Mouse (Mus musculus) cerebellum, adult 11 months (tissue): Measurements from ENCODE around the gene Tpbg.
"Not testable (repeated sequence)": the region's sequence is repeated elsewhere in the genome, so short reads cannot be mapped to it uniquely, and the experiment has no call there.

Experiments
- DNase-seq: peaks from one replicate; pipeline ENCODE4 v3.0.0; 2022

The Tpbg gene

DNA sequence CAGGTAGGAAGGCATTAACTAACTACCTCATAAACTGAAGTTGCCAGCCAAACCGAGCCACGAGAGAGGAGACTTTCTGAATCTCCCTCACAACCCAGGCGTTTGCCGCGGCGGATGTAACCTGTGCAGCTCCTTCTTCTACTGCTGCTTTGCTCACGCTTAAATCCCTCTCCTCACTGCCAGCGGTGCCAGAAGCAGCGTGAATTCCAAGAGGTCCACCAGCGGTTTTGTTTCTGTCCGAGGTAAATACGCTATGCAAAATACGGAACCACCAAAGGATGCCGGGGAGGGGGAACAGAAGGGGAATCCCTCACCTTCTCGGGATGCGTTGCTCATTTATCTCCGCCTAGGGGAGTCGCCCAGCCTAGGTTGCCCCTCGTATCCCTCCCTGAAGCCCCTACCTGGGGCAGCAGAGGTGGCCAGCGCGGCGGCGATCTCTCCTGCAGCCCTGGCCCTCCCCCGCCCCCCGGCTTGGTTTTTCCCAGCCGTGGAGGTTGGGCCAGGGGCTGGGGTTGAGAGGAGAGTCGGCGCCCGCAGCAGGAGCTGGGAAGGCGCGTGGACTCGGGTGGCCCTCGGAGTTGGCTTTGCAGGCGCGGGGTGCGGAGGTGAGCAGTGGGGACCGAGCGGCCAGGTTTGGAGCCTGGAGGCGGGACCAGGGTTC lies at the start of gene Tpbg:
TSS of gene Tpbg (plus strand) at position 30 of the 661 bp plus-strand sequence.
- peak; percentile 20 for DNase-seq

DNA sequence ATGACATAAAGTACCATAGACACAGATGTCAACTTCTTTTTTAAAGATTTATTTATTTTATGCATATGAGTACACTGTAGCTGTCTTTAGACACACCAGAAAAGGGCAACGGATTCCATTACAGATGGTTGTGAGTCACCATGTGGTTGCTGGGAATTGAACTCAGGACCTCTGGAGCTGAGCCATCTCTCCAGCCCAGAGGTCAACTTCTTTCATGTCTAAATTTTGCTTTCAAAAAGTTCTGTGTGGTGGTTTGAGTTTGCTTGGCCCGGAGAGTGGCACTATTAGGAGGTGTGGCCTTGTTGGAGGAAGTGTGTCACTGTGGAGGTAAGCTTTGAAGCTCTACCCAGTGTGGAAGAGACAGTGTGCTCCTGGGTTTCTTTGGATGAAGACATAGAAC lies 40.2 kb upstream of the Tpbg start:
- DNase-seq: not testable (repeated sequence)

DNA sequence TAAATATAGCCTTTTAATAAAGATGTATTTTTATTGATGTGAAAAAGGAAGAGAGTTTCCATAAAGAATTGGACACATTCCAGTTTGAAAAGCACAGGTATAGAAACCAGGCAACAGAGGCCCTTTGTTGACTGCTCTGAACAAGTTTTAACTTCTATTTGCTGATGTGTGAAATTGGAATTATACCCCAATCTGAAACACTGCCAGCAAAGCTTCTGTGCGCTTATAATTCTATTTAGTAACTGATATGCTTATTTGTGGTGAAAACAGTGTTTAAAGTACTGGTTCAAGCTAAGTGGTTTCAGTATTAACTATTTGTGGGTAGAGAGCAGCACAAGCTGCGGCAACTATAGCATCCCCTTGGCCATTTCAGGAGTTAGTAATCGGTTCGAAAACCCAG lies 39.6 kb upstream of the Tpbg start:
- DNase-seq: no peak

DNA sequence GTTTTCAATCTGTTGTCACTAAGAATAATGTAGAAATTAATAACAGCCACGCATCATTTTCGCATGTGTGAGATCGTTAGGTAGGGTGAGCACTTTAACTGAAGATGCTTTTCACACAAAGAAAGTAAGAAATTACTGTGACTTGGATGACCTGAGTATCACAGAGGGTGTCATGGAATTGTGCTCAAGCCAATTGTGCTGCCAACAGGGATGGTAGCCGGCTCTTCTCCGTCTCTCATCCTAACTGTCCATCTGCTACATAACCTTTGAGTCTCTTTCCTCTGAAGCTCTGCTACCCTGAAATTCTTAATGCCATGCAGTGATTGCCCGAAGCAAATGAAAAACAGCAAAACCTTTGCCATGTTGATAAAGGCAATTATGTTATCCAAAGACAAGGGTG lies 35.8 kb upstream of the Tpbg start:
- no peak for DNase-seq

DNA sequence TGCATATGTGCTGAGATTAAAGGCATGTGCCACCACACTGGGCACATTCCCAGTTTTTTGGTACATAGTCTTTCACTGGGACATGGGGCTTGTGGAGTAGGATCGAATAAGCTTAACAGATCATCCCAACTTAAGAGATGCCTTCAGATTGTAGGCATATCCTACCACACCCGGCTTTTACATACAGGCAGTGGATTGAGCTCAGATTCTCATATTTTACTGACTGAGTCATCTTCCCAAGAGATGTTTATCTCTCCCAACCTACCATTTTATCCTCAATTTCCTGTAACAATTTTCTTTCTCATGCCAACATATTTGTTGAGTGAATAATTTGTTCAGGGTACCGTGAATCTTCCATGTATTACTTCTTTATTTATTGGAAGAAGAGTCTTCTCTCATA lies 32.9 kb upstream of the Tpbg start:
- no peak for DNase-seq

DNA sequence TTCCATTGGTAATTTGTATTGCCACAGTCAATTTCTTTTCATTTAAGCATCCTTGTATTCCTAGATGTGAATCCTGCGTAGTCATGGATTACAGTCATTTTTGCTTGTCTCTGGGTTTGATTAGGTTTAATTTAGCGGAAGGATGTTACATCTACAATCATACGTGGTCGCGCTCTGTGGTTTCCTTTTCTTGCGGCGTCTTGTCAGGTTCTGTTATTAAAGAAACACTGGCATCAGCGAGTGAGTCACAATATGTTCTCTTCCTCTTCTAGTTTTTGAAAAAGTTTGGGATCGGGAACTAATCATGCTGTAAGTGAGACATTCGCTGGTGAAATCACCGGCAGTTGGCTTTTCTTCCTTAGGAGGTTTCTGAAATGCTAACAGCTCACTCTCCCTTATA lies 21.4 kb upstream of the Tpbg start:
- no peak for DNase-seq

DNA sequence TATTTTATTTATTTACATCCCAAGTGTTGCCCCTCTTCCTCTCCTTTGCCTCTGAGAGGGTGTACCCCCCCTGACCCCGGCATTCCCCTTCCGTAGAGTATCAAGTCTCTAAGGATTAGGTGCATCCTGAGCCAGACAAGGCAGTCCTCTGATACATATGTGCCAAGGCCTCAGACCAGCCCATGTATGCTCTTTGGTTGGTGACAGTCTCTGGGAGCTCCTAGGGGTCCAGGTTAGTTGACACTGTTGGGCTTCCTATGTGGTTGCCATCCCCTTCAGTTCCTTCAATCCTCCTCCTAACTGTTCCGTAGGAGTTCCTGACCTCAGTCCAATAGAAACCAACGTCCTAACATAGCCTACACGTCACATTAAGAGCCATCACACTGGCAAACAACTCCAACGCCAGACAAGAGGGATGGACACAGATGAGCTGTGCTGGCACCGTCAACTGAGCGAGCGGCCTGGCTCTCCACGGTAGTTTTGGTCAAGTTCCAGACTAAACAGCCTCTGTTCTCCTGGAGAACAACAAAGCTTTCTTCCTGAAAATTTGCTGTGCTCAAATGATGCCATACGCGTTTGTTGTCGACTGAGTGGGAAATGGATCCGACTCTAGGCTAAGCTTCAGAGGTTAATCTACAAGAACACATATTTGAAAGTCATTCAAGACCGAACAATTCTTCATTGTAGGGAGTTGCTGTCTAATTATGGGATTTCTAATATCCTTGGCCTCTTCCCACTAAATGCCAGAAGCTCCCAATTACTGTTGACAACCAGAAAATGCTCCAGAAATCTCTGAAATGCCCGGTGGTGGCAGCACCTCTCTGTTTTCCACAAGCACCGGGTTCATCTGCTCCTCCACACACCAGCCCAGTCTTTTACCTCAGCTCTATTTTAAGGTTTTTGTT lies 6.4 kb upstream of the Tpbg start:
- peak; percentile 66 for DNase-seq

DNA sequence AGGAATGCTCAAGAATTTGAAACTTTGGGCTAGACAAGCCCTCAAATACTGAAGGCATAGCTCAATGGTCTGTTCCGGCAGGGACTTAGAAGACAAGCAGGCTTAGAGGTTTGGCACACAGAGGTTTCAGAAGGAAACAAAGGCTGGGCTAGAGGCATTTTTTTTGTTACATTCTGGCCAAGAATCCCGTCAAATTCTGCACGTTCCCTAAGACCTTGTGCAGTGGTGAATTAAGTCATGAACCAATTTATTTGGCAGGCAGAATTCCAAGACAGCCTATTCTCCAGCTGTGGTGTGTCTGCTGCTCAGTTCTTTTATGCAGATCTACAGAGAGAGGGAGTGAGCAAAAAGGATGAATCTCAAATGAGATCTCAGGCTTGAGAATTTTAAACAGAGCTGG lies 2.6 kb upstream of the Tpbg start:
- no peak for DNase-seq

DNA sequence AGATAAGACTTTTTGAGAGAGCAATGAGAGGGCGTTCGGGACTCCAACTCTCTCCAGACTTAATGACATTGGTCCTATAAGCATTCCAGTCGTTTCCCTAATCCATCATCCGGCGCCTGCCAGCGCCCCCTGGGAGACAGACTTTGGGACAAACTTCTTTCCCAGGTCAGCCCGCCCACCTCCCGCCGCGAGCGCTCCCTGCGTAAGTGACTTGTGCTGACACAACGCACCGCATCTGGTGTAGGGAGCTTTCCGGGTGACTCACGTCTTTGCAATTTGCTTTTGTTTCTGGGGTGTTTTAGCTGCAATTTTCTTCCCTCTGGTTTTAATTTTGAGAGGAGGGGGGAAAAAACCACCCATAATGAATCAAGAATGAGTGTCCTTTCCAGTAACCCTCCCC lies 289 bp upstream of the Tpbg start:
- DNase-seq: no peak

DNA sequence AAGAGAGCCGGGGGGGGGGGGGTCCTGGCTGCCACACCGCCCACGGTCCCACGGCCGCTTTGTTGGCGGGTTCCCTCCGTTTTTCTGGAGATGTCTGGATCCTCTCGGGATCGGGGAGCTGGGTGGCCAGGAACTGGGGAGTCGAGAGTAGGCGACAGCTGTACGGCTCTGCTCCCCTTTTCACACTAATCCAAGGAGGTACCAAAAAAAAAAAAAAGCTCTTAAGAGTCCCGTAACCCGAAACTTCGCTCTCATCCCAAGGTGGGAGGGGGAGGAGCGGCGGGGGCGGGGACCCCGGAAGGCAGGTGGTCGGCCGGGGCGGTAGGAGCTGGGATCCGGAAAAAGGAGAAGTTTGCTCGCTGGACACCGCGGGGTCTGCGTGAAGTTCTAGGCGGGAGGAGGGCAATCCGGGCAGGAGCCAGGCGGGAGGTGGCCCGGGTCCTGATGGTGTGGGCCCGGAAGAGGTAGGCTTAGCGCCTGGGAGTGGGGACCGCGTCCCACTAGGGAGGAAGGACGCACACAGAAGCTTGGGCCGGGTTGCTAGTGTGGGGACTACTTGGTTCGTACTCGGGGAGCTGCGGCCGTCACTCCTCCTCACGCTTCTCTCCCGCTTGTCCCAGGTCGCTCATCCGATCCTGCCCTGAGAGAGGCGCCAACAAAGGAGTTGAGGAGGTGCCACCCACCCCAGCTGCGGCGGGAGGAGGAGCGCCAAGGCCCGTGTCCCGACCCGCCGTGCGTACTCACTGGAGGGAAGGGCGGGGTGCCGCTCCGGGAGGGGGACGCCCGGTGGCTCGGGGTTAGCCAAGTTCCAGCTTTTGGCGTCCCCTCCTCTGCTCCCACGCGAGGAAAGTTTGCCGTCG lies 1.1 kb downstream of the Tpbg start:
- DNase-seq: peak; percentile 24

DNA sequence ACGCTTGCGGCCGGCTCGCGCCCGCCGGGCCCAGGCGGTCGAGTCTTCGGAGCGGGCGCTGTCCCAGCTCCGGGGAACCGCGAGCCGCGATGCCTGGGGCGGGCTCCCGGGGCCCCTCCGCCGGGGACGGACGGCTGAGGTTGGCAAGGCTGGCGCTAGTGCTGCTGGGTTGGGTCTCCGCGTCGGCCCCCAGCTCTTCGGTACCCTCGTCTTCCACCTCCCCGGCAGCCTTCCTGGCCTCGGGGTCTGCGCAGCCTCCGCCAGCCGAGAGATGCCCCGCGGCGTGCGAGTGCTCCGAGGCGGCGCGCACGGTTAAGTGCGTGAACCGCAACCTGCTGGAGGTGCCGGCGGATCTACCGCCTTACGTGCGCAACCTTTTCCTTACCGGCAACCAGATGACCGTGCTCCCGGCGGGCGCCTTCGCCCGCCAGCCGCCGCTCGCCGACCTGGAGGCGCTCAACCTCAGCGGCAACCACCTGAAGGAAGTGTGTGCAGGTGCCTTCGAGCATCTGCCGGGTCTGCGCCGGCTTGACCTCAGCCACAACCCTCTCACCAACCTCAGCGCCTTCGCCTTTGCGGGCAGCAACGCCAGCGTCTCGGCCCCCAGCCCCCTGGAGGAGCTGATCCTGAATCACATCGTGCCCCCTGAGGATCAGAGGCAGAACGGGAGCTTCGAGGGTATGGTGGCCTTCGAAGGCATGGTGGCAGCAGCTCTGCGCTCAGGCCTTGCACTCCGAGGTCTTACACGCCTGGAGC lies 1.9 kb downstream of the Tpbg start:
- no peak for DNase-seq

DNA sequence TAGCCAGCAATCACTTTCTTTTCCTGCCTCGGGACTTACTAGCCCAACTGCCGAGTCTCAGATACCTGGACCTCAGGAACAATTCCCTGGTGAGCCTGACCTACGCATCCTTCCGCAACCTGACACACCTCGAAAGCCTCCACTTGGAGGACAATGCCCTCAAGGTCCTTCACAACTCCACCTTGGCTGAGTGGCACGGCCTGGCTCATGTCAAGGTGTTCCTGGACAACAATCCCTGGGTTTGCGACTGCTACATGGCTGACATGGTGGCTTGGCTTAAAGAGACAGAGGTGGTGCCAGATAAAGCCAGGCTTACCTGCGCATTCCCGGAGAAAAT lies 2.4 kb downstream of the Tpbg start:
- no peak for DNase-seq

DNA sequence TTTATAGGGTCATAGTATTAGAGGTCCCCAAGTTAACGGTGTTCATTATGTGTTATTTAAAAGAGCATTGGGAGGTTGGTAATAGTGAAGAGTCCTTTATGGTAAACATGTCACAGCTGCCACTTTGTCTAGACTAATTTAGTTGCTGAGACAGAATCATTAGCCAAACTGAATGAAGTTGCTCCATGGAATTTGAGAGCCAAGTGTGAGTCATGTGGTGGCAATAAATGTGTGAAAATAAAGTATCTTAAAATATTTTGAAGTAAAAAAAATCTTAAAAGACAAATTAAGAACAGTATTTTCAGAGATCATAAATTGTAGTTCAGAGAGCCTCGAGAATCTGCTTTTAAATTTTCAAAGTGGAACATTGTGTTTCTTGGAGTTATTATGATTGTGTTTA lies 4.0 kb downstream of the Tpbg start:
- DNase-seq: no peak

DNA sequence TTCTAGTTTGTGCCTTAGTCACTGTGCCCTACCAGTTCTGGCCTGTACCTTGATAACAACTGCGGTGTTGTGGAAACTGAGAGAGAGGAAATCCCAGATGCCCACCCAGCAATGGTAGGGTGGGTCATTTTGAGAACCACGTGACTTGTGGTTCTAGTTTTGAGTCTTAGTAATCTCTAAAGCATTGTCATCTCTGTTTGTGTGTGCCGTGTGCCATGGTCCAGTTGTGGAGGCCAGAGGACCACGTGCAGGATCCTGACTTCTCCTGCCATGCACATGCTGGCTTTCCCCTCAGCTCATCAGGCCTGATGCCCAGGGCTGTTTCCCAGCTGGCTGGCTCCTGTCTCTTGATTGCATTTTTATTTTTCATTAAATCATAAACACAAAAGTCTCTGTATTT lies 12.6 kb downstream of the Tpbg start:
- no peak for DNase-seq

DNA sequence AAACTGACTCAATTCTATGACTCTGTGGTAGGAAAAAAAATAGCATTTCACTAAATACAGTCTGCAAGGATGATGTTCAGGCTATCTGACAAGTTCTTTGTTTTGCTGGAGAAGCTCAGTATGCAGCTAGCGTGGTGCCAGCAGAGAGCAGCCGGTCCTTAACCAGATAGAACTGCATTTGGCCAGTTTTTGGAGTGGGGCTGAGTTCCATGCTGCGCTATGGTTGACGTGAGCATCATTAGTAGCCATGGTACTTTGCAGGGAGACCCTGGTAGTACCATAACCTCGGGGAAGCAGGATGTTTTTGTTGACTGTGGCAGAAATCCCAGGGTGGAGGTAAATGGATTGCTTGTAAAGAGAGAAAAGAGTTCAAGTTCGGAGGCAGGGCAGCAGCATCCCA lies 14.3 kb downstream of the Tpbg start:
- no peak for DNase-seq

DNA sequence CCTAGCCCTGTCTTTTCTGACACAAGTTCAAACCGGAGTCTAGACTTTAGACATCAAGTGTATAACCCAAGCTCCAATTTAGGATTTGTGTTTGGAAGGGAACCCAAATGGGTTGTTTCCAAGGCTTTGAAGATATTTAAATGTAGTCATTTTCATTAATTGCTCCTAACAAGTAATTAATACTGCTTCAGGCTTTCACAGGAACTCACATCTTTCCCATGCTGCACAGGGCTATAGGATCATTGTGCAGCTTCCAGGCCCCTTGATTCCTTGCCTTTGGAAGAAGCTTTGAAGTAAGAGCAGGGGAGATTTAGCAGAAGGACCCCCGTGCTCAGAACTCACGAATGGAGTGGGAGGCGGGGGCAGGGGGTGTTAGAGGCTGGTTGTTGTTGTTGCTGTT lies 18.9 kb downstream of the Tpbg start:
- DNase-seq: no peak

DNA sequence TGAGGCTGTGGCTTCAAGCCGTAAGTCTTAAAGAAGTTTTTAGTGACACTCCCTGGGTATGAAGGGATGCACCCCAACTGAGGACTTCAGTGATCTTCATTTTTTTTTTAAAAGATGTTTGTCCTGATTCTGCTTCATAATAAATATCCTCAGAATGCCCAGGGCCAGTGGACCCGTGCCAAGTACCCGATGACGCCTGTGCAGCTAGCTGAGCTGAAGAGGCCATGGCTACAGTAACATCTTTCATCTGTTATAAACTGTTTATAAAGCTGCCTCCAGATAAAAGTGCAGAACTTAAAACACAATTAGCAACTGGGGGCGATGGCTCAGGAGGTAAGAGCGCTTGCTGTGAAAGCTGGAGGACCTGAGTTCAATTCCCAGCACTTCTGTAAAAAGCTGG lies 20.4 kb downstream of the Tpbg start:
- no peak for DNase-seq

DNA sequence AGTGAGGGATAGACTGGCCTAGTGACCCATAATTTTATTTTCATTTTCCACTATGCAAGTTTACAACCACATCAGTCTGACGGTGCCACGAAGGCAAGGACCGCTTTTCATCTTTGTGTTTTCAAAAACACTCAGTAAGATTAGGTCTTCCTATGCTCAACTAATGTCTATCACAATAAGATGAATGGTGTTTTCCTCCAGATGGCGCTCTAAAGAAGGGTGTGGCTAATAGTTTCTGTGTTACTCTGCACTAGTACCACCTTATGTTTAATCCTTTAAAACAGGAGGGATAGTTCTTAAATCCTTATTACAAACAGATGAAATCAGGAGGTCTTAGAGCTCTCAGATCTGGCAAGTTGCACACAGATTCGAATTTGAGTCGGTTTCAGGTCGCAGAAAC lies 30.7 kb downstream of the Tpbg start:
- no peak for DNase-seq

DNA sequence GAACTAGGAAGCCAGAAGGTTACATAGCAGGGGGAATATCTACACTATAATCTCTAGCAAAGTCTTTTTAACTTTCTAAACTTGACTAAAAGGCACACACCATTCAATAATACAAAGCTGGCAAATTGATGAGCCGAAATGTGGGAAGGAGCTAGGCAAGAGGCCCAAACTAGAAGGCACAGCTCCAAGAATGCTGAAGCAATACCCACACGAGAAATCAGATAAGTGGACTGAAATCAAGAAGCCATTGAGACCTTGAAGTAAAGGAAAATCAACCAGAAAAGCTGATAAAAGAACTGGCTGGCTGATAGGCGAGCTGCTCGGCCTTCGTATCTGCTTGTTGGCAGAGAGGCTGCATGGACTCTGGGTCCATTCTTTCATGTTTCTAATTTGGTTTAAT lies 51.5 kb downstream of the Tpbg start:
- no peak for DNase-seq
